ENCODE assay signal across 17 mouse cellular contexts in the genomic region with DNA sequence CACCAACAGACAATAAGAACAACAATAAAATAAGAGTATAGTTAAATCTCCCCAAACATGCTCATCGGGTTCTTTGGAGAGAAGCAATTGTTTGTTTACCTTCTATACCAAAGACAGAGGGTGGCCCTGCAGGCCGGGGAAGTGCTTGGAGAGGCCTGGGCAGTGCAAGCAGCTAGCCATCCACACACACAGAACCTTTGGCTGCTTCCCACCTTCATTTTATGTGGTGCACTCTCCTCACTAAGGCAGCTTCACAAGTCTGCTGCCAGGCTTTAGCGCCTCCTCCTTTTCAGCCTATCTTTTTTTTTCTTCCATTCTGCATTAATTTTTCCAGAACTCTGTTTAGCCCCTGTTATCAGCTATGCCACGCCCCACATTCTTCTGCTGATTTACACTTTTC.
DNase-seq lines count a peak whose midpoint lies in the region; ATAC-seq and TF ChIP-seq lines count a peak whose summit lies in the region.
"Had no signal": no experiment of that assay in that cellular context is flagged by ENCODE, and none has a peak within 500 bp of the region (broad histone marks: within the 10 kb centered on the region; RNA-seq: fewer than 3 reads in every experiment).

No protein-coding gene starts in this region.

- WGBS in heart, adult 2 months: 56% methylated on average over 4 of the region's 4 CpGs
- 41% methylated on average over 4 of the region's 4 CpGs for WGBS in cerebellum, adult 2 months
- 67% methylated on average over 4 of the region's 4 CpGs for WGBS in forebrain, postnatal 0 days

- intact Hi-C loops in heart, adult 2 months (cut with DNase I): no loop called here

- no peak for ATAC-seq in forebrain, postnatal 0 days
- ATAC-seq: forebrain, embryonic 13.5 days; intestine, postnatal 0 days had no signal

- no peak for DNase-seq in heart, adult 2 months
- DNase-seq in heart, adult 9 months (ENCODE audit: low spot score in 2 of 2): no peak
- DNase-seq in layer of hippocampus, adult 2 months (ENCODE audit: low spot score in 2 of 2): no peak
- no peak for DNase-seq in layer of hippocampus, adult 8-10 months (ENCODE audit: low spot score in 2 of 2)
- DNase-seq in cerebellum, adult 2 months: peak; percentile 56 to 82
- DNase-seq in cerebellum, postnatal 10 days: peak; percentile 54 to 61
- no peak for DNase-seq in forebrain, postnatal 0 days
- DNase-seq: adrenal gland, postnatal 25 days; embryo, embryonic 11 days; kidney, postnatal 10 days; thymus, postnatal 25 days had no signal

- H3K4me1 ChIP-seq in heart, adult 2 months (ENCODE audit: control insufficient read depth, insufficient read depth, low read length): peaks cover 17% of the 10 kb centered on the region
- H3K4me1 ChIP-seq in cerebellum, adult 2 months (ENCODE audit: control insufficient read depth, insufficient read depth, low read length): peaks cover 27% of the 10 kb centered on the region
- 0 out of 2 replicates have a peak, but pooled peaks cover 3% of the 10 kb centered on the region for H3K4me1 ChIP-seq in forebrain, postnatal 0 days (ENCODE audit: insufficient read depth)

- no peaks in the 10 kb centered on the region for H3K9me3 ChIP-seq in forebrain, postnatal 0 days (ENCODE audit: low read length)
- H3K9me3 ChIP-seq: forebrain, embryonic 13.5 days; hindbrain, embryonic 13.5 days; limb, embryonic 13.5 days; lung, embryonic 15.5 days; midbrain, embryonic 12.5 days had no signal

- TF ChIP-seq POLR2A in heart, adult 2 months (IDR thresholded peaks at IDR 0.05; ENCODE audit: insufficient read depth, low read depth, low read length): no peak
- TF ChIP-seq POLR2A in cerebellum, adult 2 months (IDR thresholded peaks at IDR 0.05; ENCODE audit: borderline replicate concordance, insufficient read depth, low read length): no peak

- TF ChIP-seq EP300 in heart, adult 2 months (IDR thresholded peaks at IDR 0.05; ENCODE audit: insufficient read depth, low read depth, low read length): no peak

- no peak overlapping the region for H3K4me2 ChIP-seq in forebrain, postnatal 0 days (ENCODE audit: low read depth)
- H3K4me2 ChIP-seq: forebrain, embryonic 13.5 days; hindbrain, embryonic 13.5 days; limb, embryonic 13.5 days; lung, embryonic 15.5 days; midbrain, embryonic 12.5 days had no signal

- H3K27me3 ChIP-seq in heart, adult 2 months (ENCODE audit: control insufficient read depth, insufficient read depth, low read length): no peaks in the 10 kb centered on the region
- H3K27me3 ChIP-seq in cerebellum, adult 2 months (ENCODE audit: control insufficient read depth, insufficient read depth, low read length): no peaks in the 10 kb centered on the region
- no peaks in the 10 kb centered on the region for H3K27me3 ChIP-seq in forebrain, postnatal 0 days (ENCODE audit: insufficient read depth, low read length)
- H3K27me3 ChIP-seq: forebrain, embryonic 13.5 days; hindbrain, embryonic 13.5 days; limb, embryonic 13.5 days; lung, embryonic 15.5 days; midbrain, embryonic 12.5 days had no signal

- no peak overlapping the region for H3K9ac ChIP-seq in heart, adult 2 months (ENCODE audit: low read depth, low read length)
- H3K9ac ChIP-seq in forebrain, postnatal 0 days: no peak overlapping the region
- H3K9ac ChIP-seq: forebrain, embryonic 13.5 days; hindbrain, embryonic 13.5 days; limb, embryonic 13.5 days; lung, embryonic 15.5 days; midbrain, embryonic 12.5 days had no signal

- H3K4me3 ChIP-seq in heart, adult 2 months: no peak overlapping the region
- no peak overlapping the region for H3K4me3 ChIP-seq in layer of hippocampus, adult 2 months
- H3K4me3 ChIP-seq in cerebellum, adult 2 months (replicated peaks; ENCODE audit: insufficient read depth, low read depth, low read length): no peak overlapping the region
- H3K4me3 ChIP-seq in forebrain, postnatal 0 days (ENCODE audit: low read depth, low read length): no peak overlapping the region
- H3K4me3 ChIP-seq: forebrain, embryonic 13.5 days; hindbrain, embryonic 13.5 days; limb, embryonic 13.5 days; lung, embryonic 15.5 days; midbrain, embryonic 12.5 days had no signal

- peak overlapping the region; percentile 15 for H3K27ac ChIP-seq in heart, adult 2 months
- peak overlapping the region; percentile 48; the same call in 1 of the 2 replicates for H3K27ac ChIP-seq in layer of hippocampus, adult 2 months
- H3K27ac ChIP-seq in cerebellum, adult 2 months (ENCODE audit: insufficient read depth, low read length): no peak overlapping the region
- no peak overlapping the region for H3K27ac ChIP-seq in forebrain, postnatal 0 days (ENCODE audit: low read depth, low read length)
- H3K27ac ChIP-seq: forebrain, embryonic 13.5 days; limb, embryonic 13.5 days; lung, embryonic 15.5 days; midbrain, embryonic 12.5 days had no signal

- peaks cover 9% of the 10 kb centered on the region for H3K79me2 ChIP-seq in heart, adult 2 months (replicated peaks; ENCODE audit: control insufficient read depth, insufficient read depth, low read length)

- no peak for TF ChIP-seq CTCF in heart, adult 2 months (IDR thresholded peaks at IDR 0.05)
- TF ChIP-seq CTCF in layer of hippocampus, adult 2 months (conservative IDR thresholded peaks at IDR 0.05): no peak
- TF ChIP-seq CTCF in cerebellum, adult 2 months (IDR thresholded peaks at IDR 0.05; ENCODE audit: borderline replicate concordance, insufficient read depth, low read depth, low read length): no peak
- no peak for TF ChIP-seq CTCF in forebrain, postnatal 0 days (IDR thresholded peaks at IDR 0.05; ENCODE audit: low read depth)

- H3K36me3 ChIP-seq in heart, adult 2 months (ENCODE audit: control insufficient read depth, insufficient read depth, low read length): peaks cover 2% of the 10 kb centered on the region; the same call in 1 of the 2 replicates
- H3K36me3 ChIP-seq in forebrain, postnatal 0 days (ENCODE audit: insufficient read depth): no peaks in the 10 kb centered on the region
- H3K36me3 ChIP-seq: lung, embryonic 15.5 days had no signal

Comparison
In these comparisons a context has a peak if more than half of its experiments do, and no peak if none do; other contexts are left out.
1. DNase-seq: peak in cerebellum, adult 2 months (2 of 2) and cerebellum, postnatal 10 days (2 of 2); none in heart, adult 2 months (0 of 2), heart, adult 9 months (0 of 2), layer of hippocampus, adult 2 months (0 of 2), layer of hippocampus, adult 8-10 months (0 of 2) and forebrain, postnatal 0 days (single experiment).
2. H3K27ac ChIP-seq: peak in heart, adult 2 months (single experiment) and layer of hippocampus, adult 2 months (single experiment); none in cerebellum, adult 2 months (single experiment) and forebrain, postnatal 0 days (single experiment).